Mouse (Mus musculus) intestine, embryonic 16.5 days (tissue): ENCODE data around the gene Rdh13. TPM values are rescaled to one million over a fixed set of nuclear protein-coding genes. Genes with fewer than 3 reads are reported as not detected.
A peak's percentile ranks its signal among the peaks of the same experiment; 100 is the strongest.

Source experiments
- ATAC-seq: fragments of 200-750 bp; cut with Nextera tagmentation; 2 replicates; pipeline ENCODE4 v1.8.0; 2017; ENCODE audit warnings: moderate TSS enrichment, moderate library complexity
- H3K27ac ChIP-seq: fragments of 300-500 bp; sonication (generic); 2 replicates; pipeline ENCODE4 v1.5.1; 2014; ENCODE audit warnings: mild to moderate bottlenecking, low read length
- H3K27me3 ChIP-seq: fragments of 300-500 bp; sonication (generic); replicated peaks from 2 replicates; pipeline ENCODE4 v1.6.1; 2014; ENCODE audit warnings: low read length, control low read depth, mixed read lengths; ENCODE audit not compliant: control insufficient read depth, insufficient read depth
- H3K36me3 ChIP-seq: fragments of 300-500 bp; sonication (generic); 2 replicates; pipeline ENCODE4 v1.6.1; 2014; ENCODE audit warnings: low read length, control low read depth; ENCODE audit not compliant: control insufficient read depth, insufficient read depth
- H3K4me1 ChIP-seq: fragments of 300-500 bp; sonication (generic); 2 replicates; pipeline ENCODE4 v1.6.1; 2014; ENCODE audit warnings: low read length, control low read depth, mixed read lengths; ENCODE audit not compliant: control insufficient read depth, insufficient read depth
- H3K4me2 ChIP-seq: fragments of 300-500 bp; sonication (generic); 2 replicates; pipeline ENCODE4 v1.6.1; 2014; ENCODE audit warnings: low read depth, low read length, control low read depth
- H3K4me3 ChIP-seq: fragments of 300-500 bp; sonication (generic); 2 replicates; pipeline ENCODE4 v1.5.1; 2014; ENCODE audit warnings: mild to moderate bottlenecking, low read length
- H3K9ac ChIP-seq: fragments of 300-500 bp; sonication (generic); 2 replicates; pipeline ENCODE4 v1.6.1; 2014; ENCODE audit warnings: low read depth, low read length
- H3K9me3 ChIP-seq: fragments of 300-500 bp; sonication (generic); 2 replicates; pipeline ENCODE4 v1.6.1; 2016; ENCODE audit warnings: low read length, control low read depth; ENCODE audit not compliant: control insufficient read depth
- WGBS: fragments of 180-500 bp; shearing (Covaris S2); extraction: QIAGEN DNeasy Blood & Tissue Kit; methylation state at CpG from one replicate; pipeline ENCODE4 v1.1.7; 2014; 5-methylcytosine and 5-hydroxymethylcytosine counted together
- polyA plus RNA-seq: library from polyadenylated mRNA; unstranded; fragments of >200 nt; fragmentation: Nextera tagmentation; extraction: Ambion mirVana; gene quantifications from 2 replicates; pipeline ENCODE4 v1.2.1, GENCODE M21; 2015

Gene Rdh13
- polyA plus RNA-seq: 27.3 and 28.7 TPM in 2 replicates

DNA sequence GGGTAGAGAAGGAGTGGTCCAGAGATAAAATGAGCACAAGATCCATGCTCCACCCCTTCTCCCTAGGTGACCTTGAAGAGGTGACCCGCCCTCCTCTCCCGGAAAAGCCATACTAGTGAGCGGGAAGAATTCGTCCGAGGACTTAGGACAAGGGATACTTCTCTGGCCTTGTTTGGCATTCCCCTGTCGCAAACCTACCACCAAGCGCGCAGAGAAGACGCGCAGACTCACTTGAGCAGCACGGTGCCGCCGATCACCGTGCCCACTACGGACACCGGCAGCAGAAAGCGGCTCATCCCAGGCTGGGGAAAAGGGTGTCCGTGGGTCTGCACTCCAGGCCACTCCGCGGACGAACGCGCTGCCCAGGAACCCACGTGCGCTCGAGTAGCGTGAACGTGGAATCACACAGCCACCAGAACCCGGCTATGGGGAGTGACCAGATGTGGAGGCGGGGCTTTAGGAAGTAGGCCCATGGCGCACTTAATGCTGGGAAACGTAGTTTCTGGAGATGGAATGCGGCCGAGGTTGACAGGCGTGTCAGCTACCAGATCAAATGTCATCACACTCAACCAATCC, at the start of gene Rdh13:
Gene Rdh13, minus strand, starts transcription at position 434 of the 576 bp plus-strand sequence.
- Histone ChIP-seq H3K27ac (peak within 1 kb of the TSS; percentile 88), H3K27me3 (no peaks in the 10 kb centered on the region), H3K36me3 (peaks cover 22% of the 10 kb centered on the region), H3K4me2 (peak within 1 kb of the TSS; percentile 70), H3K9ac (peak within 1 kb of the TSS; percentile 86), H3K9me3 (no peaks in the 10 kb centered on the region), H3K4me1 (peaks cover 4% of the 10 kb centered on the region; the same call in 1 of the 2 replicates), H3K4me3 (peak within 1 kb of the TSS; percentile 83)
- ATAC-seq: peak; percentile 98
- 0% methylated on average over 35 of the region's 35 CpGs for WGBS

- H3K9me3 ChIP-seq: no peaks in the 10 kb centered on the region
- H3K4me3 ChIP-seq: no peak overlapping the region
- H3K4me2 ChIP-seq: no peak overlapping the region
- peaks cover 27% of the 10 kb centered on the region for H3K4me1 ChIP-seq
- 59% methylated on average over 1 of the region's 1 CpGs for WGBS
- no peak for ATAC-seq
- H3K27ac ChIP-seq: no peak overlapping the region
- no peaks in the 10 kb centered on the region for H3K27me3 ChIP-seq
- H3K36me3 ChIP-seq: 0 out of 2 replicates have a peak, but pooled peaks cover 3% of the 10 kb centered on the region
- H3K9ac ChIP-seq: no peak overlapping the region
Measured at GRCm38 (mm10) chr7:4493991-4494390, 48.5 kb upstream of the Rdh13 start.

DNA sequence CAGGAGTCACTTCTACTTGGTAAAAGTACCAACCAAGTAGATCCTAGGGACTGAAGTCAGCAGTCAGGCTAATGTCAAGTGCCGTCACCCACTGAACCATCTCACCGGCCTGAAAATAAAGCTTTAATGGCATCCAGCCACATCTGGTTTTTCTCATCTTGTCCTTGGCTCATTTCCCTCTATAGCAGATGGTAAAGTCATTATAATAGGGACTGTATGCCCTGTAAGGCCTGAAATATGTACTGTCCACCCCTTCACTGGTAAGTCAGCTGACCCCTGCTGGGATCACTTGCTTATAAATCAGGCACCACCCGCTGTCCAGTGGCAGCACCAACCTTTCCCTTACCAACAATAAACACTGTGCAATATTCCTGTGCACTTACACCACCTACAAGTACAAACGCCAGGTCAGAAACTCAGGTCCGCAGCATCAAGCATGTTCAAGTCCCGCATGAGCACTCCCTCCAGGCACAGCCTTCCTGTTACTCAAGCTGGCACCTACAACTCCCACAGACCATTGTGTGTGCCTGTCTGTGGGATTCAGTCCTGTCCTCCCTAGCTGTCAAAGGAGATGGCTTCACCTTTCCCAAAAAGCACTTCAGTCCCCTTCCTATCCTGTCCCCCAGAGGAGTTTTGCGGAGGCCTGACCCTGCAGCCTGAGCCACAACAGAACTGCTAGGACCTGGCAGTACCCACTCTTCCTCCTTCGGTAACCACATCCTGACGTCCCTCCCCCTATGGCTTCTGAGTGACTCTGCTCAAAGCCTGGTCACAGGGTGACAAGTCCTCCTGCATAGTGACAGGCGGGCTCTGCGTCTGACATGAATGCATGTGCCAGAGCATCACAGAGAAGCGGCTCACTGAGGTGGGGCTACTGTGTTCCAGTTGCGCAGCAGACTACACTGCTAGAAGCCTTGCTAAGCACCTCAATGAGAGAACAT, 47.1 kb upstream of the Rdh13 start:
- Histone ChIP-seq H3K27me3 (no peaks in the 10 kb centered on the region), H3K4me3 (no peak overlapping the region), H3K4me2 (no peak overlapping the region), H3K36me3 (0 out of 2 replicates have a peak, but pooled peaks cover 3% of the 10 kb centered on the region), H3K9ac (no peak overlapping the region), H3K4me1 (peaks cover 12% of the 10 kb centered on the region), H3K9me3 (no peaks in the 10 kb centered on the region), H3K27ac (0 out of 2 replicates have a peak overlapping the region, but pooled peaks have one; percentile 34)
- no peak for ATAC-seq
- 76% methylated on average over 13 of the region's 13 CpGs for WGBS

DNA sequence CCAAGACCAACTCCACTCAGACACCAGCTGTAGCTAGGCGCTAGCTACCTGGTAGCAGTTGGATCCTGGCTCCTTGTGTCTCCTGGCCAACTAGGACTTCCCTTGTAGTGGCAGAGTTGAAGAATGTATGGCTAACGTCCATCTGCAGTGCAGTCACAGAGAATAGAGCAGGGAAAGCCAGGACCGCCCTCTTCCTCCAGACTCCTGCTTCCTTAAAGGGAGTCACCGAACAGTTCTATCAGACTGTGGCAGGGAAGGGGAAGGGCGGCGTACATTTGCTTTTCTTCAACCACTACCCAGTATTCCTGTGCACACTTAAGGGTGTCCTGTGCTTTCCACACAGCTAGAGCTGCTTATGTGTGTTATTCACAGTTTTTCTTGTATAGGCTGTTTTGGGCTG, 45.9 kb upstream of the Rdh13 start:
- peaks cover 4% of the 10 kb centered on the region for H3K36me3 ChIP-seq
- H3K27ac ChIP-seq: peak overlapping the region; percentile 21; the same call in 1 of the 2 replicates
- peaks cover 12% of the 10 kb centered on the region; the same call in 1 of the 2 replicates for H3K4me1 ChIP-seq
- ATAC-seq: no peak
- H3K4me2 ChIP-seq: no peak overlapping the region
- no peak overlapping the region; the same call in 1 of the 2 replicates for H3K9ac ChIP-seq
- 72% methylated on average over 6 of the region's 6 CpGs for WGBS
- H3K4me3 ChIP-seq: no peak overlapping the region
- no peaks in the 10 kb centered on the region for H3K9me3 ChIP-seq
- no peaks in the 10 kb centered on the region for H3K27me3 ChIP-seq

GRCm38 (mm10) chr7:4482281-4482680, 36.8 kb upstream of the Rdh13 start:
- Histone ChIP-seq H3K4me2 (no peak overlapping the region), H3K36me3 (peaks cover 28% of the 10 kb centered on the region), H3K4me1 (peaks cover 15% of the 10 kb centered on the region), H3K27me3 (no peaks in the 10 kb centered on the region), H3K9me3 (no peaks in the 10 kb centered on the region), H3K4me3 (no peak overlapping the region), H3K9ac (no peak overlapping the region), H3K27ac (no peak overlapping the region)
- WGBS: 83% methylated on average over 12 of the region's 12 CpGs
- ATAC-seq: no peak

GRCm38 (mm10) chr7:4479674-4480073, 34.2 kb upstream of the Rdh13 start:
- WGBS: 29% methylated on average over 6 of the region's 6 CpGs
- Histone ChIP-seq H3K4me2 (peak overlapping the region; percentile 93; the same call in 1 of the 2 replicates), H3K4me3 (no peak overlapping the region), H3K27me3 (peaks cover 4% of the 10 kb centered on the region; the same call in 1 of the 2 replicates), H3K9me3 (no peaks in the 10 kb centered on the region), H3K4me1 (peaks cover 17% of the 10 kb centered on the region), H3K27ac (no peak overlapping the region), H3K9ac (no peak overlapping the region), H3K36me3 (peaks cover 18% of the 10 kb centered on the region; the same call in 1 of the 2 replicates)
- ATAC-seq: no peak

- Histone ChIP-seq H3K9ac (peak overlapping the region; percentile 72), H3K9me3 (no peaks in the 10 kb centered on the region), H3K4me3 (peak overlapping the region; percentile 52), H3K27me3 (peaks cover 5% of the 10 kb centered on the region; the same call in 1 of the 2 replicates), H3K4me2 (peak overlapping the region; percentile 93), H3K27ac (peak overlapping the region; percentile 95), H3K4me1 (peaks cover 17% of the 10 kb centered on the region), H3K36me3 (peaks cover 16% of the 10 kb centered on the region; the same call in 1 of the 2 replicates)
- WGBS: 2% methylated on average over 16 of the region's 16 CpGs
- peak; percentile 20 for ATAC-seq
Measured at GRCm38 (mm10) chr7:4478796-4479291, 33.4 kb upstream of the Rdh13 start.

DNA sequence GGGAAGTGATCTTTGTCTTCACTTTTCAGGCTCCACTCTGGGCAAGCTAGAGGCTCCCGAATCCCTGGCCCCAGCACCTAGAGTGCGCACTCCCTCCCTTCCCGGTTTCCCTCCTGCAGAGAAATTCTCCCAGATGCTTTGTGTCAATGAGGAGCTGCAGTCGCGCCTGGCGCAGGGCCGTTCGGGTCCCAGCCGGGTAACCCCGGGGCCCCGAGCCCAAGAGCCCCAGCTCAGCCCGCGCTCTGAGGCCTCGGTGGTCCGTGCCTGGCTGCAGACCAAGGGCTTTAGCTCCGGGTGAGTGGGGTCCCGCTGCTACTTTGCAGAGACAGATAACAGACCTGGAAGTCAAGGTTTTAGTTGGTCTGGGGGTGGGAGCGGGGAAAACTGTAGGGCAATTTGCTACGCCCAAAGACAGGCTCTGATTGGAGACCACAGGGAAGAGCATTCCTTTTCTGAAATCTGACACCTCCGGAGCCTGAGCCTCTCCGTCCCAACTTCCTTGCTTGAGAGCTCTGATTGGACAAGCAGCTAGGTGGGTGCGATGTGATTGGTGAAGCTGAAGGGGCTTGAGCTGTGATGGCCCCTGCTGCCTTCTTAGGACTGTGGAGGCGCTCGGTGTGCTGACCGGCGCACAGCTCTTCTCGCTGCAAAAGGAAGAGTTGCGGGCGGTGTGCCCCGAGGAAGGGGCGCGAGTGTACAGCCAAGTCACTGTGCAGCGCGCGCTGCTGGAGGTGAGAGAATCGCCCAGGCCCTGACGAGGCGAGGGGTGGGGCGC, 32.8 kb upstream of the Rdh13 start:
- H3K27ac ChIP-seq: peak overlapping the region; percentile 95
- H3K9ac ChIP-seq: peak overlapping the region; percentile 72
- H3K4me1 ChIP-seq: peaks cover 17% of the 10 kb centered on the region
- H3K9me3 ChIP-seq: no peaks in the 10 kb centered on the region
- under 1% methylated on average over 39 of the region's 39 CpGs for WGBS
- peaks cover 14% of the 10 kb centered on the region; the same call in 1 of the 2 replicates for H3K36me3 ChIP-seq
- H3K4me3 ChIP-seq: peak overlapping the region; percentile 52
- H3K4me2 ChIP-seq: peak overlapping the region; percentile 93
- peaks cover 5% of the 10 kb centered on the region; the same call in 1 of the 2 replicates for H3K27me3 ChIP-seq
- peak; percentile 96 for ATAC-seq
